Mouse (Mus musculus) heart, postnatal 0 days (tissue): ENCODE measurements around the gene Bace2.

Experiments used
- CTCF ChIP-seq: IDR thresholded peaks from 2 replicates; pipeline ENCODE4 v1.5.1; 2016; ENCODE audit warnings: antibody characterized with exemption, control low read depth, low read depth
- EP300 ChIP-seq: IDR thresholded peaks from 2 replicates; pipeline ENCODE4 v1.6.1; 2016; ENCODE audit warnings: antibody characterized with exemption, low read depth

GRCm38 (mm10) chr16:97370258-97370657 is 13.7 kb downstream of the Bace2 start:
- TF ChIP-seq CTCF, result no peak
- TF ChIP-seq EP300, result no peak
